Mouse (Mus musculus) megakaryocyte, embryonic 14.5 days (primary cell): ENCODE measurements at regions not wholly inside any gene's neighbourhood (a gene's known extent, or its start where the extent isn't known, plus 50 kb on each side); places are given as distances from the start of the nearest gene placed in this dataset.

Experiments used
- FLI1 ChIP-seq: IDR thresholded peaks from 2 replicates; pipeline ENCODE4 v1.6.1; 2012; ENCODE audit warnings: low read length, inconsistent platforms, mixed read lengths
- GATA1 ChIP-seq: IDR thresholded peaks from 3 replicates; pipeline ENCODE4 v1.6.1; 2012; ENCODE audit warnings: mixed read lengths, low read length, inconsistent platforms, borderline replicate concordance

- no peak for TF ChIP-seq GATA1
- TF ChIP-seq FLI1: no peak
These were observed 93.2 kb upstream of the Nfe2l3 start for GRCm38 (mm10) chr6:51339301-51339700.
